Mouse (Mus musculus) cerebellum, adult (tissue): Measurements from ENCODE around the gene Rfx2.

Experiments
- ATAC-seq: cut with Nextera tagmentation; 2 replicates; pipeline ENCODE4 v1.9.2; 2017; ENCODE audit warnings: mild to moderate bottlenecking, moderate library complexity, mixed read lengths; ENCODE audit not compliant: insufficient number of reproducible peaks, low FRiP score, low TSS enrichment

Gene Rfx2

DNA sequence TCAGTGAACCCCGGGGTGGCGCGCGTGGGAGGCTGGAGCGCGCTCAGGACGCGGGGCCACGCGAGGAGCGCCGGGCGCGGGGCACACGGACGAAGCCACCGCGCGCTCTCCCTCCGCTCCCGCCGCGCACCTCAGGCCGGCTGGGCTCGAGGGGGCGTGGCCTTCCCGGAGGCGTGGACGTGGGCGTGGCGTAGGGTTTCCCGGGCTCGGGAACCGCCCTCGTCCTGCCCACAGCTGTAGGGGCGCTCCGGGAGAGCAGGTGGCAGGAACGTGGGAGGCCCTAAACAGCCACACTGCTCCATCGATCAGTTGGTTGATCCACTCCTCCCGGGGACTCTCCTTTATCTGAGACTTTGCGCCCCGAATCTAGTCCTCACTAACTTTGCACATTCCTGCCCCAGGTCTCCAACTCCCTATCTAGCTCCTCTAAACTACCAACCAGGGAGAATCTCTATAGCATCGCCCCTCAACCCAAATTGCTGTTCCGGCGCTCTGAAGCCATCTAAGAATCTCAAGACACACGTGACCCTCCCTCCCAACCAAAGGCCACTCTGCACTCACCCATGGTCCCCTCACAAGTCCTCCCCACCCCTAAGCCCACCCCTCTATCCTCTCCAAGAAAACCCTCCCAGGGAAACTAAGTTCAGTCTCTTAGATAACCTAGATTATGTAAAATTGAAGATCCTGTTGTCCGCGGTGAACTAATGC is 73.2 kb downstream of the Rfx2 start, which contains the start of gene Nrtn:
Gene Nrtn (minus strand): TSS at position 115 of the 708 bp plus-strand sequence.
- no peak for ATAC-seq

DNA sequence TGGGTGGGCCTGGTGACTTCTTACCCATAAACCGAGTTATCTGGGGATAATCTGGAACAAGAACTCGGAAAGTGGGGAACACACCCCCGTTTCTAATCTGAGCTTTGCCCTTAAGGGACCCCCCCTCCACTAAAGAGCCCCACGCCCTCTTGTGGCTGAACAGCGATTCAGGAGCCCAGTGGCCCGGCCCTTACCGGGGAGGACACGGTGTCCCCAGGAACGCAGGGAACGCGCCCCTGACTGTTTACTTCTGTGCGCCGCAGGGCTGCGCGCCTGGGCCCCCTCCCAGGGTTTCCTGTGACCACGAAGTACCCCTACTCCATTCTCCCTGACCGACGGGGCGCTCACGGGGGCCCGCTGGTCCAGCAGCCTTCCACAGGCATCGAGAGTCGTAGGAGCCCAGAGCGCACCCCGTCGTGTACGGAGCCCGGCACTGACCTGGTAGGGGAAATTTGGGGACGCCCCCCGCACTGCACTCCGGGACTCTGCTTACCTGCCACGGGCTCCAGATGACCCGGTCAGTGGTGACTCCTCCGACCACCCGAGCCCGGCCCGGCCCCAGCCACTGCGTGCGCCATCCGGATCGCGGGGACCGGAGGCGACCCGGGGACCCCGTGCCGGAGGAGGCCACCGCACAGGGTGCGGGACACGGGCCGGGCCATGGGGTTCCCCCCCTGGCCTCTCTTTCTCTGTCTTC is 74.0 kb downstream of the Rfx2 start:
- no peak for ATAC-seq

DNA sequence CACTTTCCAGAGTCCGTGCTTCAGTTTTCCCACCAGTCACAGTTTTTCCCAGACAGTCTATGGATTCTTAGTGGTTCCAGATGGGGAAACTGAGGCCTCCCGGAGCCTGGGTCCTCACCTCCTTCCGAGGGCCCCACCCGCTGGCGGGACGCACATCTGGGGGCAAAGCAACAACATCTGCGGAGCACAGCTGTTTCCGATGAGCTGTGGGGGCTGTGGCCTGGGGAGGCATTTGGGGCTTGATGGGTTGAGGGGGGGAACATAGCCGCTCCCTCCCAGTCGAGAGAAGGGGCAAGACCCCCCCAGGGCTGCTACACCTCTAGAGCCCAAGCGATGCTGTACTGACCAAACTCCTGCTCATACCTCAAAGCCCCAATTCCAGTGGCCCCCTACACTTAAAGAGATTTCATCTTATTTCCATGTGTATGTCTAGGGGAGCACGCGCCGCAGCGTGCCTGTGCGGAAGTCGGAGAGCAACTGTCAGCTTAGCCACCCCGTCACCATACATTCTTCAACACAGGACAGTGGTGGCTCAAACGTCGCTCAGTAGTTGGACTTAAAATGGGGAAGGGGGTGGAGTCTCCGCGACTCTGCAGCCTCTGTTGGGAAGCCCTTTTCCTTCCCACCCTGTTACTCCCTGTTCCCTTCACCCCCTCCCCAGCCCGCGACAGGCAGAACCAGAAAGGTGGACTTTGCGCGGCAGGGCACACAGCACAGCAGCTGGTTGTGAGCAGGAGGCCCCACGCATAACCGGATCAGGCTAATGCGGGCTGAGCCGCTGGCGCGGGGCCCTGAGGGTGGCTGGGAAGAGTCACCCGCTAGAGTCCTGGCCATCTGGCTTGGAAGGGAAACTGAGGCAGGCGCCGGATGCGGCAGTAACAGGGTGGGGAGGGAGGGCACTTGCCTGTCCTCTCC is 76.3 kb downstream of the Rfx2 start:
- no peak for ATAC-seq

DNA sequence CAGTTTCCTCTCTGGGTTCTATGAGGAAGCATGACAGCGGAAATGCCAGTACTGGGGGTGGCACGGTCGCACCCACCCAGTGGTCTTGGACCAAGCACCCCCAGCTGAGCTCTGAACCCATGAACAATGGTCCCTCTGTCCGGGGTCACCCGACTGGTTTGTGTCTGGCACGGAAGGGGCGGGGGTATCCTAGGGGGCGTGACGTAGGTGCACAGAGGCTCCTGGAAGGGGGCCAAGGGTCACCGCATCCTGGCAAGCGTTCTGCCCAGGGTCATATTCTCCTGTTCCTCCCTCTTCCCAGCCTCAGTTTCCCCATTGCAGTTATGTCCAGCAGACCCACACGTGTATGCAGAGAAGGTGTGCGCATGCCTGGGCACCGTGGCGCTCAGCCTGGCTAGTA is 77.4 kb downstream of the Rfx2 start:
- ATAC-seq: no peak

DNA sequence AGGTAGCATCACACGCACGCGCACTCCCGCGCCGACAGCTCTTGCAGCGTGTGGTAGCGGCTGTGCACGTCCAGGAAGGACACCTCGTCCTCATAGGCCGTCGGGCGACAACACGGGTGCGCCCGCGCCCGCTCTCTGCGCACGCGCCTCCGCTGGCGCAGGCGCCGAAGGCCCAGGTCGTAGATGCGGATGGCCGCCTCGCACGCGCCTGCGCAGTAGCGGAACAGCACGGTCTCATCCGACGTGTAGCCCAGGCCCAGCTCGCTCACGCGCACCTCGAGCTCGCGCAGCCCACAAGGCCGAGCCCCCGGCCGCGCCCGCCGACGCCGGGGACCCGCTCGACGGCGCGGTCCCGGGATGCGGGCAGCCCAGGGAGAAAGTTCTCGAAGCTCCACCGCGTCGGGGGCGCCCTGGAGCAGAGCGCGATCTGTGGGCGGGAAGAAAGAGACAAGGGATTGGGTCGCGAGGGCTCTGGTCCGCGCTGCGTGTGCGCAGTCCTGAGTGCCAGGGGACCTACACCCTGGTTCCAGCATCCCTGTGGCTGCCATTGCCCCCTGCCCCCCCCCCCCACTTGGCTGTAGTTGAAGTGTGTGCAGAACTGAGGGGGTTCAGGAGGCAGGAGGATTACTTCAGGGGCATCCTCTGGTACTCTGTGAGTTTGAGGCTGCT is 79.3 kb downstream of the Rfx2 start:
- ATAC-seq: no peak

DNA sequence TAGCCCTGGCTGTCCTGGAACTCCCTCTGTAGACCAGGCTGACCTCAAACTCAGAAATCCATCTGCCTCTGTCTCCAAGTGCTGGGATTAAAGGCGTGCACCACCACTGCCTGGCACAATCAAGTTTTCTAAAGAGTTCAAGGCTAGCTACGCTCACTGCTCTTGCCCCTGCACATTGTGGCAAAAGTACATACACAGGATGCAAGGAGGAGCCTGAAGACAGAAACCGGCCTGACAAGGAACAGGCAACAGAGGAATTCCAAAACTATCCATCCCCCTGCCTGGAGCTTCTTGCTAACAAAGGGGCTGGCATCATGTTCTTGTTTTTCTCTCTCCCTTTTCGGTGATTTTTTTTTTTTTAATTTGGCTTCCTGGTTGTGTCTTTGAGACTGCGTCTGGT is 86.6 kb downstream of the Rfx2 start:
- ATAC-seq: no peak

DNA sequence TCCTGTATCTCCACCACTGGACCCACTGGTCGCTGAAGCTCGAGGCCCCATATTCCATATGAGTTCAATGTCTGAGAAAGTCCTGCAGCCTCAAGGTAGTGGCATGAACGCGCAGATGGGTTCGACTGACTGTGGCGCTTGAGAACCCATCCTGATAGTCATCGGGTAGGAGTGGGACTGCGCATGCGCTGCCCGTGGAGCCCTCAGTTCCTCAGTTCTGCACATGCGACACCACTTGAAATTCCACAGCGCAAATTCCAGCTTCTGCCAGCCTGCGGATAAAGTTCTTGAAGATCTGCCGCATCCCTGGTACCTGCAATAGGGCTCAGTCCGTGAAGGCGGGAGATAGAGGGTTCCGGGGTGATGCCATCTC is 90.0 kb downstream of the Rfx2 start:
- ATAC-seq: no peak

DNA sequence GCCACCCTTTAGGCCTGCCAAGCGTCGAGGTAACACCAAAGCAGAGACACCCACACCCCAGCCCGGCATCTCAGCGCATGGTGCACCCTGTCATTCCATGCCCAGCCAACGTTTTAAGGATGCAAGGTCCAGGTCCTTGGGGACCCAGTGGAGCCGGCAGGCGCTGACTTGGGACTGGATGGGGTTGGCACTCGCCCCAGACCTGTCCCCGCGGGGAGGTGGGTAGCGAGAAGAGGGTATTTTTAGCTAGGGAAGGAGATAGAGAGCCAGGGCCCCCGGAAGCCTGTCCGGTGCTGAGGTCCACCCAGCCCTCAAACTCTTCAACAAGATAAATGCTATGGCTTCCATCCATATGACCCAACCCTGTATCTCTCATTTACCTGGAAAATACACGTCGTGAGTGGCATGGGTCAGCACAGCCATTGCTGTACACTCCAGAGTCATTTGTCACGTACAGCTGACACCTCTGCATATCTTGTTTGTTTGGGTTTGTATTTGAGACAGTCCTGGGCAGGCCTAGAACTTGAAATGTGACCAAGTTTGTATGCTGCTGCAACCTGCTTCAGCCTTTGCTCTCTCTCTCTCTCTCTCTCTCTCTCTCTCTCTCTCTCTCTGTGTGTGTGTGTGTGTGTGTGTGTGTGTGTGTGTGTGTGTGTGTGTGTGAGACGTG is 90.6 kb downstream of the Rfx2 start:
- ATAC-seq: no peak

DNA sequence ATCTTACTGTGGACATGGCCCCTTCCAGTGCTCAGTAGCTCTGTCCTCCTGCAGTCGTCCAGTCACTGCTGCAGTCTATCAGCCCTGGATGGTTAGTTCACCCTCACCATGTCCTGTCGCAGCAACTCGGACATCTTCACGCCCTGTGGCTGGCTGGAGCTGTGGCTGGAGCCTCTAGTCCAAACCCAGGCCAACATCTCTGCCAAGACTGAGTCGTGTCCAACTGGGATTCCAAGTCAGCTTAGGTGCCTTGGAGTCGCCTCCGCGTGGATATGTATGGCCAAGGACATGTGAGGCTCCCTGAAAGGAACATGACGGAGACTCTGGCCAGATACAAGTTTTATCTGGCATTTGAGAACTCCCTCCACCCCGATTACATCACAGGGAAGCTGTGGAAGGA is 92.6 kb downstream of the Rfx2 start:
- ATAC-seq: no peak

DNA sequence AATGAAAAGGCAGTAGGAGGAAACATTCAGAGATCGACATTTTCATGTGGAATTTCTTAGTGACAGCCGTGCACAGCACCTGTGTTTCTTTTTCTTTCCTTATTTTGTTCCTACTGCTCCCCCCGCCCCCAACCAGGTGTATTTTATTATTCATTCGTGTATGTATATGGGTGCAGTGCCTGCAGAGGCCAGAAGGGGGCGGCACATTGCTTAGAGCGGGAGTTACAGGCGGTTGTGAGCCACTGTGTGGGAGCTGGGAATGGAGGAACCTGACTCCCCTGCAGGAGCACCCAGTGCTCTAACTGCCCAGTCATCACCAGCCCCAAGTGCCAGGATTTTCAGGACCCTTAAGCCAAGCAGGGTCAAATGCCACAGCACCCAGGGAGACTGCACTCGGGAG is 94.3 kb downstream of the Rfx2 start:
- ATAC-seq: no peak

DNA sequence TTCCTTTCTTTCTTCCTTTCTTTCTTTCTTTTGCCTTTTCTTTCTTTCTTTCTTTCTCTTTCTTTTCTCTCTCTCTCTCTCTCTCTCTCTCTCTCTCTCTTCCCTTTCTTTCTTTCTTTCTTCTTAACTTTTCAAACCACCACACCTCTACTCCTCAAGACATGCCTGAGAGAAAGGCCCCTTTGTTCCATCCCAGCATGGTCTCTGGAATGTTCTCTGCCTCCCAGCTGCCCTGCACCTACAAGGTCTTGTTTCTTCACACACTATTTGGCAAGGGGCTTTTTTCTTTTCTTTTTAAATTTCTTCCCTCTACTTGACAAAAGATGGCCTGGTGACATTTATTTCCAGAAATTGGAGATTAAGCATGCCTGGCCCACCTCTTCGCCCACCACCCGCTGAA is 101.2 kb downstream of the Rfx2 start:
- ATAC-seq: no peak

DNA sequence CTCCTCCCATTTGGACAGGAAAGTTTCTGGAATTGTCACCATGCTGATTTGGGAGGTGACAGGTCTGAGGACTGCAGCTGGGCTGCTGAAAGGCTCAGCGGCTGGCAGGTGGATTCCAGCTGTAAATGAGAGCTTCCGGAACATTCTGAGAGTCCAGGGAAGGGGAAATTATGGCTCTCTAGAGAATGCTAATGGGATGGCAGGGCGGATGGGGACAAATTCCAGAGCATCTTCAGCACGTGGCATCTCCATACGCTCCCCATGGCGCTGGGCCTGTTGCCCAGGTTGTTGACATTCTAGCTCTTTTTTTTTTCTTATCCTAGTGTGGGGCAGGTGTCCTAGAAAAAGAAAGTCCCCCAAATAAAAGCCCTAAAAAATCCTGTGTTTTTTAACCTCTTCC is 101.7 kb downstream of the Rfx2 start:
- no peak for ATAC-seq

DNA sequence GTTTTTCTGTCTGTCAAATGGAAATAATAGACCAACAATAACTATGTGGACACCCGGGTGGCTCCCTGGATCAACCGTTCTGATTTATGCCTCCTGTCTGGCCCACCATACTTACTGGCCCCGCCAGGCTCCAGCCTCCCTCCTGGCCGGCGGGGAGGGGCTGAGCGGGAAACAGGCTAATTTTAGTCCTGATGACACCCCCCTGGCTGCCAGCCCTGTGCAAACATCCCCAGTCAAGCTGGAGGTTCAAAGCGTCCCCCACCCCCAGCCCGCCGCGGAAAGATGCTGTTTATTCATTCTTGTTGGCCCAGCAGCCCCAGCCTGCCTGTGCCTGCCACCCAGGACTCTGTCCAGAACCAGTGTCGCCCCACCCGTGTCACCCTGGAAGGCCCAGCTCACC is 102.7 kb downstream of the Rfx2 start:
- ATAC-seq: no peak

DNA sequence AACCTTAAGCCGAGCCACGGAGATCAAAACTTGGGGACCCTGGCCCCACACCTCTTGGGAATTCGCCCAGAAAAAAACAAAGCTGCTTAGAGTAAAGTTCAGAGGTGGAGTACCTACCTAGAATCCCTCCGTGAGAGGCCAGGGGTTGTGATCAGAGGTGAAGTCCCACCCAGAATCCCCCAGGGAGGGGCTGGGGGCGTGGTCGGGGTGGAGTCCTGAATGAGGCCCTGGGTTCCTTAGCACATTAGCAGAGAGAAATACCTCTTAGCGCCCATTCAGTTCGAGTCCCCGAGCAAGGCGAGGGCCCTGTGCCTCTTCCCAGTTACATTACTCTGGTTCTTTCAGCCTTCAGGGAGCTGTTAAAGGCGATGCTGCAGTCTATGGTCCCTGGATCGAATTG is 103.2 kb downstream of the Rfx2 start:
- ATAC-seq: no peak

DNA sequence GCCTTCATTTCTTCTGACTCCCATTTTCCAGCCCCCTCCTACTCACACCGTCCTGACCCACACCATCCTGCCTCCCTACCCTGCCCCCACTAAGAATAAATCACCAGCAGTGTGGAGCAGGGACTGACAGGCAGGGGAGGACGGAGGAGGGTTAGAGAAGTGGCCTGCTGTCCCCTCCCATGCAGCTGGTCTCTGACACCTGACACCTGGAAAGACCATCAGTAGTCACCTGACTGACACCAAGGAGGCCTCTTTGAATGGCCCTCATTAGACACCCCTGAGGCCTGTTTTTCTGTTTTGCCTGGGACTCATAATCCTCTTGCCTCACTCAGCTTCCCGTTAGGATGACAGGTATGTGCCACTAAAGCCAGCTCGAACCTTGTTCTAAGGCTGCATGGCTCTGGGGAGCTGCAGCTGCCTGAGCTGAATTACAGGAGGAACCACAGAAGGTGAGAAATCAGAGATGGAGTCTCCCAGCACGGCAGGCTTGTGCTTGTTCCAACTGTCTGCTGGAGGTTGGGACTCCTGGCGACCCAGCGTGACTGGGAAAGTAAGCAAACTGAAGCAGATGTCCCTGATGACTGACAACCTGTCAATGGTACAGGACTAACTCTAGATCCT is 103.7 kb downstream of the Rfx2 start:
- ATAC-seq: no peak
